Mouse (Mus musculus) midbrain, postnatal 0 days (tissue): ENCODE measurements at regions not wholly inside any gene's neighbourhood (a gene's known extent, or its start where the extent isn't known, plus 50 kb on each side); places are given as distances from the start of the nearest gene placed in this dataset.

Source experiments
- ATAC-seq: fragments of 200-750 bp; cut with Nextera tagmentation; 2 replicates; pipeline ENCODE4 v1.8.0; 2017; ENCODE audit warnings: moderate number of reproducible peaks, mild to moderate bottlenecking, moderate TSS enrichment, moderate library complexity; ENCODE audit not compliant: low FRiP score
- DNase-seq: peaks from one replicate; pipeline ENCODE4 v3.0.0-alpha.2; 2015; ENCODE audit warnings: low spot score
- H3K27ac ChIP-seq: fragments of 300-500 bp; sonication (generic); 2 replicates; pipeline ENCODE4 v1.5.1; 2014; ENCODE audit warnings: low read depth, mild to moderate bottlenecking, low read length, mixed read lengths
- H3K27me3 ChIP-seq: fragments of 300-500 bp; sonication (generic); 2 replicates; pipeline ENCODE4 v1.6.1; 2014; ENCODE audit warnings: low read length, control low read depth, mixed read lengths; ENCODE audit not compliant: insufficient read depth
- H3K36me3 ChIP-seq: fragments of 300-500 bp; sonication (generic); 2 replicates; pipeline ENCODE4 v1.6.1; 2014; ENCODE audit warnings: low read length, control low read depth, mixed read lengths; ENCODE audit not compliant: insufficient read depth
- H3K4me1 ChIP-seq: fragments of 300-500 bp; sonication (generic); 2 replicates; pipeline ENCODE4 v1.6.1; 2014; ENCODE audit warnings: mild to moderate bottlenecking, control low read depth, antibody characterized with exemption, low read length, mixed read lengths; ENCODE audit not compliant: insufficient read depth
- H3K4me2 ChIP-seq: fragments of 300-500 bp; sonication (generic); 2 replicates; pipeline ENCODE4 v1.6.1; 2014; ENCODE audit warnings: low read depth, mild to moderate bottlenecking, low read length, mixed read lengths; ENCODE audit not compliant: poor library complexity, severe bottlenecking
- H3K4me3 ChIP-seq: fragments of 300-500 bp; sonication (generic); 2 replicates; pipeline ENCODE4 v1.5.1; 2014; ENCODE audit warnings: low read depth, mild to moderate bottlenecking, low read length, moderate library complexity
- H3K9ac ChIP-seq: fragments of 300-500 bp; sonication (generic); replicated peaks from 2 replicates; pipeline ENCODE4 v1.6.1; 2014; ENCODE audit warnings: mild to moderate bottlenecking, low read length, moderate library complexity, mixed read lengths; ENCODE audit not compliant: poor library complexity, severe bottlenecking
- H3K9me3 ChIP-seq: fragments of 300-500 bp; sonication (generic); 2 replicates; pipeline ENCODE4 v1.6.1; 2016; ENCODE audit warnings: low read length, control low read depth
- CTCF ChIP-seq: IDR thresholded peaks from 2 replicates; pipeline ENCODE4 v1.5.1; 2016; ENCODE audit warnings: antibody characterized with exemption, mild to moderate bottlenecking
- WGBS: fragments of 180-500 bp; shearing (Covaris S2); extraction: QIAGEN DNeasy Blood & Tissue Kit; methylation state at CpG from one replicate; pipeline ENCODE4 v1.1.7; 2014; 5-methylcytosine and 5-hydroxymethylcytosine counted together

DNA sequence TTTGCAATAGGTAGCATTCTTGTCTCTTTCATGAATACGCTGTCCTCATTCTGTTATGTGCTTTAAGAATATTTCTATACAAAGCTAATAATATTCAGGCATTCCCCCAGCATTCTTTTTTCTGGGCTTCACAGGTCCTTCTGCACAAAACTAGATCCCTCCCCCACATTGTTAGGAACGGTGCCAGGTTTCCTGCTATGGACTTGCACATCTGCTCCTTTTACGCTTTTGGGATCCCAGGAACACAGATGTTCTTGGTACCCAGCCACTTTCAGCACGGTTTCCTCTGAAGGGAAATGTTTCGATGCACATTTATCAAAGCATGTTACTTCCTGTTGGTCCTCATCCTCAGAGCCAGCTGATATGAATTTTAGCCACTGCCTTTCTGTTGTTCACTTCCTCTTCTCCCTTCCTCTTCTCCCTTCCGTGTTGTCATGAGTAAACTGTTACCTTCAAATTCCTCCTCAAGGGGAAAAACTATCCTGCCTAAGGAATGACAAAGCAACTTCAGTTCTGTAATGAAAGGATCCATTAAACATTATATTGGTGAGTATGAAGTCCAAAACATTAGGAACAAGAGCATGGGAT lies 209.9 kb upstream of the Gbe1 start:
- no peaks in the 10 kb centered on the region for H3K4me1 ChIP-seq
- no peak for TF ChIP-seq CTCF
- no peak overlapping the region for H3K4me2 ChIP-seq
- no peaks in the 10 kb centered on the region for H3K9me3 ChIP-seq
- H3K4me3 ChIP-seq = no peak overlapping the region
- ATAC-seq = no peak
- no peak overlapping the region for H3K9ac ChIP-seq
- peak; percentile 12 for DNase-seq
- no peaks in the 10 kb centered on the region for H3K27me3 ChIP-seq
- WGBS = 59% methylated on average over 6 of the region's 6 CpGs
- no peaks in the 10 kb centered on the region for H3K36me3 ChIP-seq
- no peak overlapping the region for H3K27ac ChIP-seq

GRCm38 (mm10) chr16:70141466-70141865 lies 172.3 kb upstream of the Gbe1 start:
- Histone ChIP-seq H3K9ac (no peak overlapping the region), H3K27me3 (no peaks in the 10 kb centered on the region), H3K4me1 (no peaks in the 10 kb centered on the region), H3K4me3 (no peak overlapping the region), H3K36me3 (no peaks in the 10 kb centered on the region), H3K4me2 (no peak overlapping the region), H3K27ac (no peak overlapping the region), H3K9me3 (no peaks in the 10 kb centered on the region)
- ATAC-seq (no peak), DNase-seq (no peak)
- no peak for TF ChIP-seq CTCF
- 46% methylated on average over 3 of the region's 3 CpGs for WGBS

GRCm38 (mm10) chr16:70147673-70148359 lies 165.9 kb upstream of the Gbe1 start:
- DNase-seq (peak; percentile 23), ATAC-seq (no peak)
- Histone ChIP-seq H3K9ac (no peak overlapping the region), H3K36me3 (no peaks in the 10 kb centered on the region), H3K4me1 (0 out of 2 replicates have a peak, but pooled peaks cover 3% of the 10 kb centered on the region), H3K4me2 (no peak overlapping the region), H3K9me3 (no peaks in the 10 kb centered on the region), H3K4me3 (no peak overlapping the region), H3K27me3 (no peaks in the 10 kb centered on the region), H3K27ac (no peak overlapping the region)
- 34% methylated on average over 10 of the region's 10 CpGs for WGBS
- TF ChIP-seq CTCF = no peak

- H3K4me2 ChIP-seq = no peak overlapping the region
These were observed 159.2 kb upstream of the Gbe1 start for GRCm38 (mm10) chr16:70154587-70154986.

DNA sequence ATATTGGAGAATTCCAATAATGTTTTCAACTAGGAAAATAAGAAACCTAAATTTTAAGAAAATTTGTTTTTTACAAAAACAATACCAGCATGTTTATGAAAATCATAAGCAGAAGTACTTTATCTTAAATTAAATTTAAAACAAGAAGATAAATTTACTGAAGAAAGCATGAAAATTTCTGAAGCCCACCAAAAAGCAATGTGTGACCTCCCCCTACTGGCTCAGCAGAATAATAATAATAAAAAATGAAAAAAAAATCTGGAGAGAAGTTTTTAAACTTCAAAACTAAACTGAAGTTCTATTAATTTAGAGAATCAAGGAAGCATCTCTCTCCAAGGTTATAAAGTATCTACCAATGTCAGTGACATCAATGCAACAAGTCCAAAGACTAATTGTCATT lies 153.2 kb upstream of the Gbe1 start:
- Histone ChIP-seq H3K4me1 (no peaks in the 10 kb centered on the region), H3K27ac (no peak overlapping the region), H3K27me3 (no peaks in the 10 kb centered on the region), H3K36me3 (no peaks in the 10 kb centered on the region), H3K9me3 (no peaks in the 10 kb centered on the region), H3K9ac (no peak overlapping the region), H3K4me2 (no peak overlapping the region), H3K4me3 (no peak overlapping the region)
- peak; percentile 64 for TF ChIP-seq CTCF
- ATAC-seq = no peak
- peak; percentile 29 for DNase-seq

More at GRCm38 (mm10) chr16:70154587-70154986, 159.2 kb upstream of the Gbe1 start:
- no peak for TF ChIP-seq CTCF
- H3K4me3 ChIP-seq = no peak overlapping the region
- ATAC-seq = peak; percentile 72; the same call in 1 of the 2 replicates
- no peak overlapping the region for H3K27ac ChIP-seq
- no peaks in the 10 kb centered on the region for H3K4me1 ChIP-seq
- WGBS = 91% methylated on average over 7 of the region's 7 CpGs
- peak; percentile 75 for DNase-seq
- no peak overlapping the region for H3K9ac ChIP-seq
- H3K27me3 ChIP-seq = no peaks in the 10 kb centered on the region
- H3K9me3 ChIP-seq = no peaks in the 10 kb centered on the region
- H3K36me3 ChIP-seq = no peaks in the 10 kb centered on the region

DNA sequence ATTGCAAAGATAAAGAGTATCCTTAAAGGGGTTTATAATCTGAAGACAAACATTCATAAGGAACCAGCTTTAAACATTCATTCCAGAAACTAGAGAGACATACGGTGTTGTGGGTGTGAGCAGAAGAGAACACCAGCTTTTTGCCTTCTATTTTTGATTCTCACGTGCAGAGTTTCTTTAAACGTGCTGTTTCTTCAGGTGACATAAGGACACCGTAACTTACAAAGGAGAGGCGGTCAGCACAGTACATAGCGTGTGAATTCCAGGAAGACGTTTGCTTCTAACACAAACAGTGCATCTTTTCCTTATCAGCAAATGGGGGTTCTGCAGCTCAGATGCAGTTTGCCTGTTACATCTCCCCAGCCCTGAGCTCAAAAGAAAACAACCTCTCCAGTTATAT lies 138.6 kb upstream of the Gbe1 start:
- 77% methylated on average over 7 of the region's 7 CpGs for WGBS
- no peak for ATAC-seq

More for the DNA sequence above, 138.6 kb upstream of the Gbe1 start:
- no peak for DNase-seq
- H3K27ac ChIP-seq = no peak overlapping the region
- H3K9ac ChIP-seq = no peak overlapping the region
- H3K4me1 ChIP-seq = no peaks in the 10 kb centered on the region
- TF ChIP-seq CTCF = no peak
- no peaks in the 10 kb centered on the region for H3K36me3 ChIP-seq
- no peak overlapping the region for H3K4me3 ChIP-seq
- no peaks in the 10 kb centered on the region for H3K27me3 ChIP-seq
- no peak overlapping the region for H3K4me2 ChIP-seq
- no peaks in the 10 kb centered on the region for H3K9me3 ChIP-seq
